Mouse (Mus musculus): ENCODE measurements at regions not wholly inside any gene's neighbourhood (a gene's known extent, or its start where the extent isn't known, plus 50 kb on each side); places are given as distances from the start of the nearest gene placed in this dataset.
A peak's percentile ranks its signal among the peaks of the same experiment; 100 is the strongest.

- ATAC-seq, result peak; percentile 60; the same call in 1 of the 2 replicates
- Histone ChIP-seq H3K4me2 (no peak overlapping the region), H3K27ac (no peak overlapping the region), H3K9me3 (replicated peaks) (no peaks in the 10 kb centered on the region), H3K9ac (no peak overlapping the region), H3K36me3 (ENCODE audit: poor library complexity, severe bottlenecking) (no peaks in the 10 kb centered on the region), H3K4me1 (0 out of 2 replicates have a peak, but pooled peaks cover 6% of the 10 kb centered on the region), H3K27me3 (no peaks in the 10 kb centered on the region), H3K4me3 (no peak overlapping the region)
- 67% methylated on average over 1 of the region's 1 CpGs for WGBS
Observed at GRCm38 (mm10) chr10:54269785-54270184, 193.4 kb upstream of the Man1a start.

DNA sequence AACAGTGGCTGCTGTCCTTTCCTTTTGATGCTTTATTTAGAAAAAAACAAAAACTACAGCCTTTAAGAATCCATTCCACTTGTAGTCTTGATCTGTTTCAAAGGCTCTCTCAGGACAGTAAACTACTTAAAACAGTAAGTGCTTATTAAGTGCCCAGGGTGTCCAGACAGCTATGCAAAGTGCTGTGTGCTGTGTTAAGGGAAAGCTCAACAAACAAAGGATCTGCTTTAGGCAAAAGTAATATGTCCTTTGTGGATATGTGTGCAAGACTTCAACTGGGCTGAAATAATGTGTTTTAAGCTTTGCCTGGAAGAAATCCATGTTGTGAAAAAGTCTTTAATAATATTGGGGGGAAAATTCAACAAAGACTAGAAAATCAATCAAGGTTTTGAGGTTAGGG is 192.9 kb upstream of the Man1a start:
- Histone ChIP-seq H3K27ac (no peak overlapping the region), H3K9me3 (replicated peaks) (no peaks in the 10 kb centered on the region), H3K36me3 (ENCODE audit: poor library complexity, severe bottlenecking) (no peaks in the 10 kb centered on the region), H3K9ac (no peak overlapping the region), H3K4me2 (no peak overlapping the region), H3K4me1 (0 out of 2 replicates have a peak, but pooled peaks cover 6% of the 10 kb centered on the region), H3K4me3 (no peak overlapping the region), H3K27me3 (no peaks in the 10 kb centered on the region)
- peak; percentile 78 for ATAC-seq

- WGBS, result 93% methylated on average over 4 of the region's 4 CpGs
Observed at GRCm38 (mm10) chr10:54266656-54267055, 190.2 kb upstream of the Man1a start.

GRCm38 (mm10) chr10:54254874-54255641 is 178.6 kb upstream of the Man1a start:
- H3K4me2 ChIP-seq, result no peak overlapping the region
- WGBS, result 85% methylated on average over 1 of the region's 1 CpGs
- ATAC-seq, result no peak

More at GRCm38 (mm10) chr10:54266656-54267055, 190.2 kb upstream of the Man1a start:
- Histone ChIP-seq H3K27ac (no peak overlapping the region), H3K9me3 (replicated peaks) (no peaks in the 10 kb centered on the region), H3K9ac (no peak overlapping the region), H3K4me1 (0 out of 2 replicates have a peak, but pooled peaks cover 3% of the 10 kb centered on the region), H3K4me2 (no peak overlapping the region), H3K36me3 (ENCODE audit: poor library complexity, severe bottlenecking) (no peaks in the 10 kb centered on the region), H3K4me3 (no peak overlapping the region), H3K27me3 (no peaks in the 10 kb centered on the region)
- ATAC-seq, result no peak

DNA sequence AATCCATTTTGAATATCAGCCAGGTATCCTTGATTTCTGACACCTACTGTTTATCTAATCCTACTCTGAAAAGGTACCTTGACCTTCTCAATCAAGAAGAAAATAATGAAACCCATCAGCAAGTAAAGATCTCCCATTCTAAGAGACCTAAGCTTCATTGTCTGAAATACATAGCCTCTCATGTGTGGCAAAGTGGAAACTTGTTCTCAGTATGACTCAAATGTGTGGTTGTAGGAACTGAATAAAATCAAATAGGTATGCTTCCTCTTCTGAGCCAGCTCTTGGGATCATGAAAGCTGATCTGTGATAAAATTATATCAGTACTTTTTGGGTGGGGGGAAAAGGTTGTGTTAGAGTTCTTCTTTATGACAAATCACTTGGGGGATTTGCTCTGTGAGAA is 168.6 kb upstream of the Man1a start:
- no peak overlapping the region for H3K4me3 ChIP-seq
- no peaks in the 10 kb centered on the region for H3K36me3 ChIP-seq (ENCODE audit: poor library complexity, severe bottlenecking)
- H3K9me3 ChIP-seq (replicated peaks), result no peaks in the 10 kb centered on the region
- H3K27me3 ChIP-seq, result no peaks in the 10 kb centered on the region
- H3K4me1 ChIP-seq, result no peaks in the 10 kb centered on the region
- no peak for ATAC-seq
- H3K27ac ChIP-seq, result no peak overlapping the region
- no peak overlapping the region for H3K4me2 ChIP-seq
- no peak overlapping the region for H3K9ac ChIP-seq

More at GRCm38 (mm10) chr10:54254874-54255641, 178.6 kb upstream of the Man1a start:
- no peaks in the 10 kb centered on the region for H3K9me3 ChIP-seq (replicated peaks)
- no peak overlapping the region for H3K4me3 ChIP-seq
- no peaks in the 10 kb centered on the region for H3K36me3 ChIP-seq (ENCODE audit: poor library complexity, severe bottlenecking)
- H3K27ac ChIP-seq, result no peak overlapping the region
- no peaks in the 10 kb centered on the region for H3K27me3 ChIP-seq
- no peak overlapping the region for H3K9ac ChIP-seq
- H3K4me1 ChIP-seq, result no peaks in the 10 kb centered on the region

DNA sequence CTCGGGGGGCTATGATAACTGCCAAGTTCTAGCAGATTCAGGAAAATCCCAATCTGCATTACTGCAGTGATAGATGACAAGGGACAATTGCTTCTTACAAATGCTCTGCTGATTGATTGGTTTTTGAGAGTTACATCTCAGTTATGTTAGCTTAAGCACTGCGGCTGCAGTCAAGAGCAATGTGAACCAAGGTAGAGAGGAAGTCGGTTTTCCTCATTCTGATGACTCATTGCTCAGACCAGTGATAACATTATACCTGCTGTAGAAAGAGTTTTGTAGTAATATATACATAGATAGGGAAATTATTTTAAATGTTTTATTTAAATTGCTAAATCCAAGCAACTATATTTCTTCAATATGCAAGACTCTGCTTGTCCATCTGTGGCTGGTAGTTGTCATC is 126.0 kb upstream of the Man1a start:
- H3K36me3 ChIP-seq (ENCODE audit: poor library complexity, severe bottlenecking), result no peaks in the 10 kb centered on the region
- ATAC-seq, result no peak
- no peak overlapping the region for H3K4me2 ChIP-seq
- no peaks in the 10 kb centered on the region for H3K27me3 ChIP-seq
- H3K9me3 ChIP-seq (replicated peaks), result no peaks in the 10 kb centered on the region
- H3K9ac ChIP-seq, result no peak overlapping the region
- no peak overlapping the region for H3K4me3 ChIP-seq
- H3K27ac ChIP-seq, result no peak overlapping the region
- no peaks in the 10 kb centered on the region for H3K4me1 ChIP-seq
- WGBS, result 88% methylated on average over 3 of the region's 3 CpGs

GRCm38 (mm10) chr10:54201727-54202126 is 125.3 kb upstream of the Man1a start:
- H3K4me3 ChIP-seq, result no peak overlapping the region
- H3K9me3 ChIP-seq (replicated peaks), result no peaks in the 10 kb centered on the region
- no peak overlapping the region for H3K4me2 ChIP-seq
- no peak overlapping the region for H3K27ac ChIP-seq
- ATAC-seq, result peak; percentile 38; the same call in 1 of the 2 replicates
- no peak overlapping the region for H3K9ac ChIP-seq
- no peaks in the 10 kb centered on the region for H3K4me1 ChIP-seq
- no peaks in the 10 kb centered on the region for H3K27me3 ChIP-seq
- H3K36me3 ChIP-seq (ENCODE audit: poor library complexity, severe bottlenecking), result no peaks in the 10 kb centered on the region

DNA sequence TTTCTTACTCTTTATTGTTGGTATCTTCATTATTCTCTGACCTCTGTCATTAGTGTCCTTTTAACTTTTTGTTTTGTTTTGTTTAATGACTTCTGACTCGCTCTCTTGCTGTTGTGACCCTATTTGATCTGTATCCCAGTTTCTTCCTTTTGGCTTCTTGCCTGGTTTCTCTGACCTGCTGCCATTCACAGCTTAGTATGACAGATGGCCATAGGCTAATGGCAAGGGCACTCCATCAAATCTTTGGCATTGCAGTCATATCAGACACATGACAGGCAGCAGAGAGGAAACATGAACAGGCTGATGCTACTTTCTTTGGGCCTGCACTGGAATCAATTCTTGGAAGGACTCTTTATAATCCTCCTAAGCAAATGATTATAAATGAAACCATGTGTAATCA is 106.3 kb upstream of the Man1a start:
- Histone ChIP-seq H3K9me3 (replicated peaks) (no peaks in the 10 kb centered on the region), H3K4me1 (no peaks in the 10 kb centered on the region), H3K4me2 (no peak overlapping the region), H3K9ac (no peak overlapping the region), H3K36me3 (ENCODE audit: poor library complexity, severe bottlenecking) (no peaks in the 10 kb centered on the region), H3K27ac (no peak overlapping the region), H3K27me3 (no peaks in the 10 kb centered on the region), H3K4me3 (no peak overlapping the region)
- ATAC-seq, result no peak
- WGBS, result 81% methylated on average over 1 of the region's 1 CpGs

GRCm38 (mm10) chr10:54169320-54169719 is 92.9 kb upstream of the Man1a start:
- Histone ChIP-seq H3K36me3 (ENCODE audit: poor library complexity, severe bottlenecking) (no peaks in the 10 kb centered on the region), H3K9me3 (replicated peaks) (no peaks in the 10 kb centered on the region), H3K4me3 (no peak overlapping the region), H3K27me3 (no peaks in the 10 kb centered on the region), H3K4me2 (no peak overlapping the region), H3K27ac (no peak overlapping the region), H3K4me1 (no peaks in the 10 kb centered on the region), H3K9ac (no peak overlapping the region)
- 76% methylated on average over 7 of the region's 7 CpGs for WGBS
- peak; percentile 41; the same call in 1 of the 2 replicates for ATAC-seq

DNA sequence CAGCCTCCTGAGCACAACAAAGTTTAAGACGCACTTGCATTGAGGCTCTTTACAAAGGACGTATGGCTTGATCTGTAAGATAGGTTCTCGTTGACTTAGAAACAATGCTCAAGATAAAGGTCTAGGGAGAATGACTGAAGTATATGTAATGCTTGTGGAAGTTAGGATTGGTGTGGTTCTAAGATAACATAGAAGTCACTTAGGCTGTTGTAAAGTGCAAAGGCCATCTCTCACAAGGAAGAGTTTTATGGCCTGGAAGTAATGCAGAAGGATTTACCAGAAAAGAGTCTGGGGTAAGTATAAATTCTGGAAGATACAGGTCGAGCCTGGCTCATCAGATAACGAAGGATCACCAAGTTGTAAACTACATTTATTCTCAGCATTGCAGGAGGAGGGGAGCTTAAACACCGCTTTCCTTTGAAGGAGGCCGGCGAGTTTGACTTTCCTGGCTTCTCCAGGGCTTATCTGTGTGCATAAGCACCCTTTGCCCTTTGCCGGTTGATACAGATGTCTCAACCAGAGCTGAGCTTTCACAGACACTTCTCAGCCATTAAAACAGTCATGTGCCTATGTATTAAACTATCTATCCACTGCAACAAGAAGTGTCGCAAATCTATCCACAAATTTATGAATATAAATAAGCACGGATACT is 84.8 kb upstream of the Man1a start:
- no peaks in the 10 kb centered on the region for H3K4me1 ChIP-seq
- no peak overlapping the region for H3K27ac ChIP-seq
- H3K4me2 ChIP-seq, result no peak overlapping the region
- ATAC-seq, result no peak
- no peaks in the 10 kb centered on the region for H3K9me3 ChIP-seq (replicated peaks)
- H3K9ac ChIP-seq, result no peak overlapping the region
- 91% methylated on average over 11 of the region's 11 CpGs for WGBS
- H3K36me3 ChIP-seq (ENCODE audit: poor library complexity, severe bottlenecking), result no peaks in the 10 kb centered on the region
- no peaks in the 10 kb centered on the region for H3K27me3 ChIP-seq
- H3K4me3 ChIP-seq, result no peak overlapping the region

DNA sequence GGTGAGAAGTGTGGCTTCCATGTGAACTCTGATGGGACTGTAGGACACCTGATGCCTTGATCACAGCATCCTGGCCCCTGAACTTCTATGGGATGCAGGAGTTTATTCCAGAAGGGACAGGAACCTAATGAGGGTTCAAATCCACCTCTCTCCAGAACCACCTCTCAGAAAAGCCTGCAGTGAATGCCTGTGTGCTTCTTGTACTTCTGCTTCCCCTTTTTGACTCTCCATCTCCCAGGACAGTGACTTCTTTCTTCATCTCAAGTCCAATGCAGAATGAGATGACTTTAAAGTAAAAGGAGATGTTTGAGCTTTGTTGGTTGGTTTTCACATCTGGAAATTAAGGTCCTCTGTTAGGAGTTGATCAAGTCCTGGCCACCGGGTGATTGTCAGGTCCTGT is 77.5 kb upstream of the Man1a start:
- Histone ChIP-seq H3K4me3 (no peak overlapping the region), H3K4me2 (no peak overlapping the region), H3K27me3 (no peaks in the 10 kb centered on the region), H3K4me1 (no peaks in the 10 kb centered on the region), H3K9me3 (replicated peaks) (no peaks in the 10 kb centered on the region), H3K36me3 (ENCODE audit: poor library complexity, severe bottlenecking) (no peaks in the 10 kb centered on the region), H3K9ac (no peak overlapping the region), H3K27ac (no peak overlapping the region)
- ATAC-seq, result no peak
- WGBS, result 91% methylated on average over 1 of the region's 1 CpGs

- no peak for ATAC-seq
- WGBS, result 89% methylated on average over 3 of the region's 3 CpGs
- Histone ChIP-seq H3K27ac (no peak overlapping the region), H3K4me3 (no peak overlapping the region), H3K36me3 (ENCODE audit: poor library complexity, severe bottlenecking) (no peaks in the 10 kb centered on the region), H3K27me3 (no peaks in the 10 kb centered on the region), H3K9me3 (replicated peaks) (no peaks in the 10 kb centered on the region), H3K4me1 (no peaks in the 10 kb centered on the region), H3K9ac (no peak overlapping the region), H3K4me2 (no peak overlapping the region)
Observed at GRCm38 (mm10) chr10:54132634-54133033, 56.2 kb upstream of the Man1a start.

Measured in forebrain, embryonic 13.5 days (tissue).